Mouse (Mus musculus) hindbrain, embryonic 14.5 days (tissue): ENCODE data around the gene Cenph. TPM values are rescaled to one million over a fixed set of nuclear protein-coding genes. Genes with fewer than 3 reads are reported as not detected.

ENCODE experiments used
- ATAC-seq: fragments of 200-750 bp; cut with Nextera tagmentation; 2 replicates; pipeline ENCODE4 v1.8.0; 2017; ENCODE audit warnings: moderate number of reproducible peaks, mild to moderate bottlenecking, moderate TSS enrichment, moderate library complexity; ENCODE audit not compliant: low FRiP score
- DNase-seq: peaks from one replicate; pipeline ENCODE4 v3.0.0-alpha.2; 2015; ENCODE audit warnings: low spot score
- H3K27ac ChIP-seq: fragments of 300-500 bp; sonication (generic); 2 replicates; pipeline ENCODE4 v1.5.1; 2014; ENCODE audit warnings: mild to moderate bottlenecking, moderate library complexity
- H3K27me3 ChIP-seq: fragments of 300-500 bp; sonication (generic); 2 replicates; pipeline ENCODE4 v1.6.1; 2014; ENCODE audit warnings: mild to moderate bottlenecking, low read length, mixed read lengths; ENCODE audit not compliant: control insufficient read depth, insufficient read depth
- H3K36me3 ChIP-seq: fragments of 300-500 bp; sonication (generic); replicated peaks from 2 replicates; pipeline ENCODE4 v1.6.1; 2014; ENCODE audit not compliant: control insufficient read depth, insufficient read depth
- H3K4me1 ChIP-seq: fragments of 300-500 bp; sonication (generic); replicated peaks from 2 replicates; pipeline ENCODE4 v1.6.1; 2014; ENCODE audit warnings: antibody characterized with exemption, low read length, mixed read lengths; ENCODE audit not compliant: control insufficient read depth, insufficient read depth
- H3K4me2 ChIP-seq: fragments of 300-500 bp; sonication (generic); replicated peaks from 2 replicates; pipeline ENCODE4 v1.6.1; 2014; ENCODE audit warnings: mild to moderate bottlenecking, moderate library complexity
- H3K4me3 ChIP-seq: fragments of 300-500 bp; sonication (generic); replicated peaks from 2 replicates; pipeline ENCODE4 v1.5.1; 2014; ENCODE audit warnings: mild to moderate bottlenecking, low read length
- H3K9ac ChIP-seq: fragments of 300-500 bp; sonication (generic); 2 replicates; pipeline ENCODE4 v1.6.1; 2014
- H3K9me3 ChIP-seq: fragments of 300-500 bp; sonication (generic); 2 replicates; pipeline ENCODE4 v1.6.1; 2016; ENCODE audit warnings: low read length; ENCODE audit not compliant: control insufficient read depth
- WGBS: fragments of 180-500 bp; shearing (Covaris S2); extraction: QIAGEN DNeasy Blood & Tissue Kit; methylation state at CpG from one replicate; pipeline ENCODE4 v1.1.7; 2014; 5-methylcytosine and 5-hydroxymethylcytosine counted together
- polyA plus RNA-seq: library from polyadenylated mRNA; unstranded; fragments of >200 nt; fragmentation: Nextera tagmentation; extraction: Ambion mirVana; gene quantifications from 2 replicates; pipeline ENCODE4 v1.2.1, GENCODE M21; 2014

Cenph gene
- polyA plus RNA-seq, 1 experiment from 2014 or later: 6.7 TPM

DNA sequence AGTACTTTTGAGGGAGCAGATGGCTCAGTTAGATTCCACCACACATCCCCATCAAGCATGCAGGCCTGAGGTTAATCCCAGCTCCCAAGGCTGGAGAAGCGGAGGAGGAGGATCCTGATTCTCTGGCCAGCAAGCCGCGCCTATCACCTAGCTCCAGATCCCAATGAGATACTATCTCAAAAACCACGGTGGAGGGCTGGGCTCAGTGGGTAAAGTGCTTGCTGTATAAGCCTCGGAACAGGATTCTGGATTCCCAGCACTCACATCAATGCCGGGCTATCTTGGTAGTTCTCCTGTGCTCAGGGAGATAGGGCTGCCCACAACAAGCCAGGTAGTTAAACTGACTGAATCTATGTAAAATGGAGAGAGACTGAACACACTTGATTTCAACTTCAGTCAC lies 60.2 kb downstream of the Cenph start:
- H3K27me3 ChIP-seq: no peaks in the 10 kb centered on the region
- H3K9ac ChIP-seq: no peak overlapping the region
- no peaks in the 10 kb centered on the region for H3K9me3 ChIP-seq
- H3K4me3 ChIP-seq: no peak overlapping the region
- peaks cover 90% of the 10 kb centered on the region for H3K36me3 ChIP-seq
- H3K4me1 ChIP-seq: no peaks in the 10 kb centered on the region
- no peak overlapping the region for H3K27ac ChIP-seq
- ATAC-seq: no peak
- H3K4me2 ChIP-seq: no peak overlapping the region
- 94% methylated on average over 6 of the region's 6 CpGs for WGBS
- no peak for DNase-seq

Other genes with a start within 250 kb of the Cenph start
- gene Ocln, start 223.2 kb downstream of the Cenph start, polyA plus RNA-seq: 11.0 and 13.1 TPM in 2 replicates
- 3.0 and 3.8 TPM in 2 replicates for gene Marveld2, start 158.9 kb downstream of the Cenph start, polyA plus RNA-seq
- 314 and 328 TPM in 2 replicates for gene Ak6, start 124.9 kb downstream of the Cenph start, polyA plus RNA-seq
- gene Rad17, start 124.8 kb downstream of the Cenph start, polyA plus RNA-seq: 16.0 and 19.4 TPM in 2 replicates
- gene Taf9, start 124.3 kb downstream of the Cenph start, polyA plus RNA-seq: 27.4 and 41.7 TPM in 2 replicates
- 1.5 and 1.9 TPM in 2 replicates for gene Ccdc125, start 106.2 kb downstream of the Cenph start, polyA plus RNA-seq
- 37.6 and 42.3 TPM in 2 replicates for gene Cdk7, start 45.0 kb downstream of the Cenph start, polyA plus RNA-seq
- 154 and 169 TPM in 2 replicates for gene Mrps36, start 31.2 kb downstream of the Cenph start, polyA plus RNA-seq
- 40.7 and 51.4 TPM in 2 replicates for gene Ccnb1, start 10.7 kb upstream of the Cenph start, polyA plus RNA-seq
- gene Slc30a5, start 57.5 kb upstream of the Cenph start, polyA plus RNA-seq: 41.8 and 44.5 TPM in 2 replicates